Mouse (Mus musculus): ENCODE data around the gene Pnliprp2.

Gene Pnliprp2

DNA sequence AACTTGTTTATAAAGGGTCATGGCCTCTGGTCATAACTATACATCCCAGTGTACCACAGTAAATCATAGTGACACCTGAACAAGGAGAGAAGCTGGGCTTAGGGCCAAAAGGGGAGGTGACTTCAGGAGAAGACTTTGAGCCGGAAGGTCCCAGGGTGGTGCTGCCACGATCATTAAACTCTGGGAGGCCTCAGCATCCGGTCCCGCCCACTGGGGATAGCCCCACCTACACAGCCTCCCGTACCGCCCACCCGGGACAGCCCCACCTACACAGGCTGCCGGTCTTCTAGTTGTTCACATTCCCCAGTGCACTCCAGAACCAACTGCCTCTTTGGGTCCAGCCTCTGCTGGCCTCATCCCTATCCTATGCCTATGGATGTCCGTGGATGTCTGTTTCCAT, at the start of gene Pnliprp2:
TSS of gene Pnliprp2 (plus strand) at position 297 of the 400 bp plus-strand sequence.
- peak; percentile 4 to 6 for DNase-seq (ENCODE audit: low spot score in 2 of 2)

DNA sequence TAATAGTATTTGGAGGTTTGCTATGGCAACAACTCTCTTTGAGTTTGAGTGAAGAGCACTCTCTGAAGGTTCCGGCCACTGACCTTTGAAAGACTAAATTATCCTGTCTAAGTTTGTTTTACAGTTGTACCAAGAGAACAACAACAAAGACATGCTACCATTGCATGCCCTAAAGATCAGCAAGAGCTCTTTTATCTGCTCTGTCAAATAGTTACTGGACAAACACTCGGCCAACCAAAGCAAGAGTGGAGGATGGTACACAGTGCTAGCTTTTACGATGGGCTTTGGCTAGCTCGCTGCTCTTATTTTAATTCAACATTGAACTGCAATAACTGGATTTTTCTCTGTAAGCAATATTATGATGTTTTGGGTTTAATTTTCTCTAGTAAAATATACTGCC, 41.6 kb upstream of the Pnliprp2 start:
- no peak for DNase-seq (ENCODE audit: low spot score in 2 of 2)

DNA sequence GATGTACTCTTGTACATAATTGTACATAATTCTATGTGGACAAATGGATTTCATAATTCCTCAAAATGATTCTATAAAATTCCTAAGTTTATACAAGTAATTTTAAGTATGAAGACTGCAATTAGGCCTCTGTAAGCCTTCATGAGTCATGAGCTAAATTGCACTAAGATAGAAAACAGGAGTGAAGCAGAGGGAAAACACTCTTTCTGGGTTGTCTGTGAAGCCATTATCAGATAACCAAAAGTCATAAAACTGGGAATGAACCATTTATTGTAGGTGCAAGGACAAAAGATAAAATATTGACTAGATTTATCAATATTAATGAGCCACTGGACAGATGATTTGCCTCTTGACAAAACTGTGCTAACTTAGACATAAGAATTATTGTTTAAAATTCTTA, 39.1 kb upstream of the Pnliprp2 start:
- DNase-seq (ENCODE audit: low spot score in 2 of 2): no peak

DNA sequence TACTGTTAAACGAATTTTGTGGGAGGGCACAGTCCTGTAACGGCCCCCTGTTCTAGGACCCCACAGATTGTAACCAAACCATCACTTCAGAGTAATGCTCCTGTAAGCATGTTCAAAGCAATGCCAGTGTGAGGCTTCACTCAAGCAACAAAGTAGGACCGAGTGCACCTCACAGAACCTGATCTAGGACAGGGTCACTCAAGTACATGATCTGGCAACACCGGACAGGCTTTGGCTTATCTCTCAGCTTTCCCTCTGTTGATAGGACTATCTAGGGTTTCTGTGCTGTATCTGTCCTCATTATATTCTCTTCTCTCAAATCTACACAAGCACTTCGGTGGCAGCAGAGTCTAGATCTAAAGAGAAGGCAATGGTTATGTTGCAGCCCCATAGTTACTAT, 33.0 kb upstream of the Pnliprp2 start:
- no peak for DNase-seq (ENCODE audit: low spot score in 2 of 2)

DNA sequence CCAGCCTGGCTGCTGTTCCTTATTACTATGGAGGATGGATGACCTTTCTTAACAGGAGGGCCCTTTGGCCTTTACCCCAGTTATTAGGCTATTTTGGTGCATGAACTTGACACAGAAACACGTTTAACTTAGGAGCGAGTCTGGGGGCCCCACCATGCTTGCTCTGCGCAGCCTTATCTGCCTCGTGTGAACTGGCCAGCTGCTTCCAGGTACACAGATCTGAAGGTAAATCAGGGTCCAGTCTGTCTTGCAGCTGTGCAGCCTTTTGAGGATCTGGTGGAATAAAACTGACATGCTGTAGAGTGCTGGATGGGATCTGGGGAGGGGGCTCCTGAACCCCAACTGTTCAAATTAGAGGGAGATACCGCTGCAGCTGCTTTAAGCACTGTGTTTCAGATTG, 31.8 kb upstream of the Pnliprp2 start:
- DNase-seq (ENCODE audit: low spot score in 2 of 2): no peak

DNA sequence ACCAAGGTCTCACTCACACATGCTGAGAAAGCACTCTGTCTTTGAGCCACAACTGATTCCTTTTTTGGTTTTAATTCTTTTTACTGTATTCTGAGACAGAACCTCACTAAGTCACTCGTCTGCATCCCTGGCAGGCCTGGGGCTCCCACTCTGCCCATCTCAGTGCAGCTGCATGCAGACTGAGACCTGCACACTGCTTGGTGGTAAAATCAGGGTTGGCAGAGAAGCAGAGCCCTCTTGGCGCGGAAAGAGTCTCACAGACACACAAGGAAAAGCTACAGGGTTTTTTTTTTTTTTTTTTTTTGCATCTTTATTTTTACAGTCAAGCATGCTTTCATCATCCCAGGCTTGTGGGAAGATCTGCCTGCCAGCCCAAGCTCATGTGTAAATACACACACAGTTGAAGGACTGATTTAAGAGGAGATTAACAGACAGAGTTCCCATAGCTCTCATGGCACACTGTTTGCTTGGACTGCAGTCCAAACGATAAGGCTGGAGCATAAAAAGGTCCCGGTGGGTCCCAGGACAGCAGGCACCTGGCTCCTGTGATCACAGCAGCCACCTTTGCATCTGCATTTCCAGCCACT, 31.0 kb upstream of the Pnliprp2 start, which contains the start of gene Pnliprp1:
TSS of gene Pnliprp1 (plus strand) at position 443 of the 587 bp plus-strand sequence.
- no peak for DNase-seq (ENCODE audit: low spot score in 2 of 2)

DNA sequence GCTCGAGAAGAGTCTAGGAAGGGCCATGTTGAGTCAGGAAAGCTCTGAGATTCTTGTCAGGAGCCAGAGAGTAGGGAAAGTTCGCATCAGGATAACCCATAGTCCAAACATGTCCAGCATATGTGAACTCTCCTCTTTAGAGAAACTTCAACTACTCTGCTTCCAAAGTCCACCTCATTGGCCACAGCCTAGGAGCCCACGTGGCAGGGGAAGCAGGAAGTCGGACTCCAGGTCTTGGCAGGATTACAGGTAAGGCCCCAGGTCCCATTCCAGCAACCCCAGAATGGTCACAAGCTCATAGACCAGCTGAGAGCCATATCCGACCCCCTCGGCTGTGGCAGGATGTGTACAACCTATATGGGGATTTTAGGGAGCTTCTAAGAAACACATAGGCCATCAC, 26.3 kb upstream of the Pnliprp2 start:
- DNase-seq (ENCODE audit: low spot score in 2 of 2): no peak

DNA sequence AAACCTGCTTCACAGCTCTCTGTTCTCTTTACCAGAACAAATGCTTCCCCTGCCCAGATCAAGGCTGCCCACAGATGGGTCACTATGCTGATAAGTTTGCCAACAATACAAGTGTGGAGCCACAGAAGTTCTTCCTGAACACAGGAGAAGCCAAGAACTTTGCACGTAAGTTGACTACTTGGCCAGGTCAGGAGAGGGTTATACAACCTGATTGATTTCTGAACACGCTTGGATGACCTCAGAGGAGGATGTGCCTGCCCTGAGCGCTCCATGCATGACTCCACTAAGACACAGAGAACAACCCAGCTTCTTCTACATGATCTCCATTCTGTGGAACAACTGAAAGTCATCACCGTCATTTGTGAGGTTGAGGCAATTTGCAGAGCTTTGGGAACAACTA, 21.4 kb upstream of the Pnliprp2 start:
- no peak for DNase-seq (ENCODE audit: low spot score in 2 of 2)

DNA sequence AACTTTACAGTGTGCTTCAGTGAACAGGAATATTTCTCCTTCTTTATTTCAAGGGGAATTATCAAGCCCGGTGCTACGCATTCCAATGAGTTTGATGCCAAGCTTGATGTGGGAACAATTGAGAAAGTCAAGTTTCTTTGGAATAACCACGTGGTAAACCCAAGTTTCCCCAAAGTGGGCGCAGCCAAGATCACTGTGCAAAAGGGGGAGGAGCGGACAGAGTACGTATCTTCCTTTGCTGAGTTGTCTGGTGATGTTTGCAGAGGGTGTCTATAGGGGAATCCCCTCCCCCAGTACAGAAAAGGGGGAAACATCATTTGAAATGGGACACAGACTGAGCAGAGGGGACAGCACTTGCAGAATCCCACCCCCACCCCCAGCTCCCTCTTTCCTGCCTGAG, 18.5 kb upstream of the Pnliprp2 start:
- DNase-seq (ENCODE audit: low spot score in 2 of 2): no peak

DNA sequence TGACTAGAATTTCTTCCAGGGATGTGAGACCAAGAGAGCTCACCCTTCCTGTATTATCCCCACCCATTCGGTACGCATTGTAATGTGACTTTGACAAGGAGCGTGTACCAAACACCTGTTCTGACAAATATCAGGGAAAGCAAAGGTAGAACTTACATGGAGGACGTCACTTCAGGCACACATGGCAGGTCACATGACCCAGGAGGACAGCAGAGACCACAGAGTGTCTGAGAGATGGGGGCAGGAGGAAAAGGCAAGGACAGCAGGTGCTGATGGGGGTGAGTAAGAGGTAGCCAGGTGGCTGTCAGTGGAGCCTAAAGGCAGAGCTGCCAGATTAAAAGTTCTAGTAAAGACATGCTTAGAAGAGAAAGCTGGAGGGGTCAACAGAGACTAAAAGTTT, 16.8 kb upstream of the Pnliprp2 start:
- DNase-seq (ENCODE audit: low spot score in 2 of 2): no peak

DNA sequence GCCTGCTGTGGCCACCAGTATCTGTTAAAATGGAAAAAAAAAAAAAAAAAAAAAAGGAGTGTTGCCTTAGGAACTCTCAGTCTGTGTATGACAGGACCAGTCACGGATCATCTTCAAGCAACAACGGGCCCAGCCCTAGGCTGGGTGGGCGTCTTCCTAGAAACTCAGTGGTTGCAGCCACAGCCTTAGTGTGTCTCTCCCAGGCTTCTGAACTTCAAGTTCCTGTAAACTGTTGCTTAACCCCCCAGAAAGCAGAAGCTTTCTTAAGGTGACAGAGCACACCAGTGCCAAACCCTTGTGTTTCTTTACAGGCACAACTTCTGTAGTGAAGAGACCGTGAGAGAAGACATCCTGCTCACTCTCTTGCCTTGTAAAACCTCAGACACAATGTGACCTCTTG, 15.8 kb upstream of the Pnliprp2 start:
- no peak for DNase-seq (ENCODE audit: low spot score in 2 of 2)

DNA sequence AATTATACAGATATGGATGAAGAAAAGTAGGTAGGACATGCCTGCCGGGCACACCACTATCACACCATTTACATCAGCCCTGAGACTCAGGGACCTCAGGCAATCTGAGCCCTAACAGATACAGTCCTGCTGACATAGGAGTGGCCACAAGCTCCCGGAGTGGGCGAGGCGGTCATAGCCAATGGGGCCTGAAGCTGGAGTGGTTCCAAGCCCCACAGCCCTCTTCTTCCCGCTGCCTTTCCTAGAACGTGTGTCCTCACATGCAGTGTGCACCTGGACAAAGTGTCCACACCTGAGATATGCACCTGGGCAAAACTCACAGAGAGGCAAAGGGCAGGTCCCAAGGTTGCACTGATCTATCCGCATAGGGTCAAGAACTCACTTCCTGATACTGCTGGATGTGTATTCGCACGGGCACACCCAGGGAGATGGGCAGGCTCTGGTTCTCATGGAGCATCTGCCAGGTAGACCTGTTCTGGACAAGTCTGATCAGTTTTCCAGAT, 12.0 kb upstream of the Pnliprp2 start:
- DNase-seq (ENCODE audit: low spot score in 2 of 2): no peak

DNA sequence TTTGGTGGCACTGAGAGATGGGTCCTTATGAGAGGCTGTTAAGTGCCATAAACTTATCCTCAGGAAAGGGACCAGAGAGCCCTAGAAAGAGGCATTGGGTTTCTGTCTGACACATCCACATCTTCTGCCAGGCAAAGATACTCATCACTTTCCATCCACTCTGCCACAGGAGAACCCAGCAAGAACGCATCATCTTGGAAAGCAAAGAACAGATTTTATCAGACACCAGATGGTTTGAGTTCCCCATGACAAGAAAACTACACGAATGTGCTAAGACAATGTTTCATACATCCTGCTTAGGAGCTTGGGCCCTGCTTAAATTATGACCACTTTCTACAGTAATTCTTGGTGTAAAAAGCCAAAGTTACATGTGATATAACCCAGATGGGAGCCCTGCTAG, 8.7 kb upstream of the Pnliprp2 start:
- DNase-seq (ENCODE audit: low spot score in 2 of 2): no peak

DNA sequence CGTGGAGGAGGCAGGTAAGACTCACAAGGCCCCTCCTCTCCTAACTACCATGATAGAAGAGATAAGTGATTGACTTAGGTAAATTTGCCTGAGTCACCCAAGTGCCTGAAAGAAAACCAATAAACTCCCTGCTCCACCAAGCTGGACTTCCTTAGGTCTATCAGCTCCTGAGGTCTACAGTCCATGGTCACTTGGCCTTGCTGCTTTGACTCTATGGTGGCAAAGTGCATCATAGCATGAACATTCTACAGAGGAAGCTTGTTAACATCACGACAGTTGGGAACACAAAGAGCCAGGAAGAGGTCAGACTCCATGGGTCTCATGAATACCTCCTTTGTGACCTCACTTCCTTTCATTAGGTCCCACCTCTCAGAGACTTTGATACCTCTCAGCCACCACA, 8.0 kb upstream of the Pnliprp2 start:
- no peak for DNase-seq (ENCODE audit: low spot score in 2 of 2)

DNA sequence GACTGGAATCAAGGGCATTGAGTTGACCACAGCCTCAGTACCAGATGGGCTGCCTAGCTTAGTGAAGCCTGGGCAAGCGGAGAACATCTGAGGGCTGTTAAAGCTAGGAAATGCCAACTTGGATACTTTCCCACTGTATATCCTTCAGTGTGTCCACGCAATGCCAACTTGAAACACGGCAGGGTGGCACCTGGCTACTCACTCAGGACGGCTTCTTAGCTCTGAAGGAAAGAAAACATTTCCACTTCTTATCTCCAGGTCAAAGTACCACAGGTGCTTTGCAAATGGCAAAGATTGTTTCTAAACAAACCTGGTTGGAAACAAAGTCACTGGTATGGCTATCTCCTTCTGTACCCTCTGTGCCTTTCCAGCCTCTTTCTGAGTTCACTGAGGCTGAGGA, 648 bp upstream of the Pnliprp2 start:
- no peak for DNase-seq (ENCODE audit: low spot score in 2 of 2)

DNA sequence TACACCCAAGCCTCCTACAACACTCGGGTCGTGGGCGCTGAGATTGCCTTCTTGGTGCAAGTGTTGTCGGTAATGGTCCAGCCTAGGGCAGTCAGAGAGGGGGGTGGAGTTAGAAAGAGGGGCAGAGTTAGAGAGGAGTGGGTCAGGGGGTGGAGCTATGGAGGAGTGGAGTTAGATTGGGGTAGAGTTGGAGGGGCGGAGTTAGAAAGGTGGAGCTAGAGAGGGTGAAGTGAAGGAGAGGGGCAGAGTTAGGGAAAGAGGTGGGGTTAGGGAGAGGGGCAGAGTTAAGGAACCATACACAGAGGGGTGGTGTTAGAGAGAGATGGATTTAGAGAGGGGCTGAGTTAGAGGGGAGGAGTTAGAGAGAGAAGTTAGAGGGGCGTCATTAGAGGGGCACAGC, 2.8 kb downstream of the Pnliprp2 start:
- no peak for DNase-seq (ENCODE audit: low spot score in 2 of 2)

DNA sequence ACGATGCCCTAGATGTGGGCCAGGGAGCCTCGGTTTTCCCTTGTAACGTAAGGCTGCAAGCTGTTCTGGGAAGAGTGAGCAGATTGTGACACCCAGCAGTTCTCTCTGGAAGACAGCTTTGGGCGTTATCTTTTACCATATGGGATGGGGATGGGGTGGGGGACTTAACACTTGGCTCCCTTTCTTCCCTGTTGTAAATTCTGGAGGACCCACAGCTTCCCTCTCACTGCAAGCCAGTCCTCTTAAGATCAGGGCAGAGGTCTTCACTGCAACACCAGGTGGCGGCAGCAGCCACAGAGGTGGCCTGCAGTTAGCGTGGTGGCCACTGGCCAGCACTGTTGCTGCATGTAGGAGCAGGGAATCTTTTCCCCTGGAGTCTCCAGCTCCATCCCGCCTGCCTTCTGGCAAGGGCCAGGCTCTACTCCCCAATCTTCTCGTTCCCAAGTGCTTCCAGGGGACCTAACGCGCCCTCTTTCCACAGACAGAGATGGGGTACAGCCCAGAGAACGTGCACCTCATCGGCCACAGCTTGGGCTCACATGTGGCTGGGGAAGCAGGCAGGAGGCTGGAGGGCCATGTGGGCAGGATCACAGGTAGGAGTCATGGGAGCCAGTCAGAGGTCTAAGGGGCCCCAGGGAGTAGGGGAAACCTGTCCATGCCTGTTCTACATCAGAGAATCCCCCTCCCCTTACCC, 3.5 kb downstream of the Pnliprp2 start:
- peak; percentile 37 to 63 for DNase-seq (ENCODE audit: low spot score in 2 of 2)

DNA sequence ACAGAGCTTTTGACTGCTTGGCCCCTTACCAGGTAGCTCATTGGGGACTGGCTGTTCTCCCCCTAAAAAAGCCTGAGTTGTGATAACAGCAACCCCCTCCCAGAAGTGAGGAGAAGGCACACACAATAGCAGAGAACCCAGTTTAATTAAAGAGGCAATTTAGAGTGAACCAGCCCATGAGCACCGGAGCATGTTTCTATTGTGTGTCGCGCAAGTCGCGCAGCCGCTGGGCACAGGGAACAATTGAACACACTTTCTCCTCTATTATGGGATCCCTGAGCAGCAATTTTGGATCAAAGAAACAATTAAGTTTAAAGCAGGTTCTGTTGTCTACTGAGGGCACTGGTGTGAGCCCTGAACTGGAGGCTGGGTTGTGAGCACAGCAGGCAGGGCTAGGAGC, 7.8 kb downstream of the Pnliprp2 start:
- DNase-seq (ENCODE audit: low spot score in 2 of 2): no peak

DNA sequence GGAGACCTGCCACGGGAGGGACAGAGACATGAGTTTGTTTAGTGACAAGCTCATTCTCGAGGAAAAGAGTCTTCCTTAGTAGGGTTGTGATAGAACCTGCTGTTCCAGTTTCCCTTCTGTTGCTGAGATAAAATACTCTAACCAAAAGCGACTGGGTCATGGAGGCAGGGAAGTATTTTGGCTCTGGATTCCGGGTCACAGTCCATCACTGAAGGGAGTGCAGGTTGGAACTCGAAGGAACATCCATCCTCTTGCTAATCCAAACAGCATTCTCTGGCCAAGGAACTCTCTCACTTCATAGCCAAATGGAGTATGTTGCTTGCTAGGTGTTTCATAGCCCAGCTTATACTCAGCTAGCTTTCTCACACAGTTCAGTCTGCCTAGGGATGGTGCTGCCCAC, 16.9 kb downstream of the Pnliprp2 start:
- DNase-seq (ENCODE audit: low spot score in 2 of 2): no peak

DNA sequence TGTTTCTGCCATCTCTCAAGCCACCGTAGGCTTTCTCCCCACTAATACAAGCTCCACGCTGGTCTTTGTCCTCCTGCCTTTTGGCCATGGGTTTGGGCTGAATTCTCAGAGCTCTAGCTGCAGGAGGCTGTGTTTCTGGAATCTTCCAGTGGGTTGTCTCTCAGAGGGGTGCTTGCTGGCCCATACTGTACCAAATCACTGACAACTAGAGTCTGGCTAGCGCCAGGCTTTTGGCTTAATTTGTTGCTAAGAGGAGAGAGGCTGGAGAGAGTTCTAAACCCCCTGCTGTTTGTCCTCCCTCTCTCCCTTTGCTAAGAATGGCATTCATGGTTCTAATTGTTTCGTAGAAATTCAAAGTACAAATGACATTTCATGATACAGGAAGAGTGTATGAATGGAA, 22.0 kb downstream of the Pnliprp2 start:
- DNase-seq (ENCODE audit: low spot score in 2 of 2): no peak

DNA sequence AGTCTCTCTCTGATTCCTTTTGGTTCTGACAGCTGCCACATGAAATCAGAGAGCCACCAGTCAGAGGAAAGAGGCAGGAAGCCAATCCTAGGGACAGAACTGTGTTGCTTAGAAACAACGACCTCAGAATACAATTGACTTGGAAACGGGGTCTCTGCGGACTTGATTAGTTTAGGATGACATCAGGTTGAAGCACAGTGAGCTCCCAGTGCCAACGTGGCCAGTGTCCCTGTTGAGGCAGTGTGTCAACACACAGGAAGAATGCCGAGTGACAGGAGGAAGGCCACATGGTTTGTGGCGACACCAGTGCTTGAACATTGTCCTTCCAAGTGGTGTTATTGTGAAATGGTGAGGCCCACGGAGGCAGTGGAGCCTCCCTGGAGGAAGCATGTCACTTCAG, 24.4 kb downstream of the Pnliprp2 start:
- no peak for DNase-seq (ENCODE audit: low spot score in 2 of 2)

DNA sequence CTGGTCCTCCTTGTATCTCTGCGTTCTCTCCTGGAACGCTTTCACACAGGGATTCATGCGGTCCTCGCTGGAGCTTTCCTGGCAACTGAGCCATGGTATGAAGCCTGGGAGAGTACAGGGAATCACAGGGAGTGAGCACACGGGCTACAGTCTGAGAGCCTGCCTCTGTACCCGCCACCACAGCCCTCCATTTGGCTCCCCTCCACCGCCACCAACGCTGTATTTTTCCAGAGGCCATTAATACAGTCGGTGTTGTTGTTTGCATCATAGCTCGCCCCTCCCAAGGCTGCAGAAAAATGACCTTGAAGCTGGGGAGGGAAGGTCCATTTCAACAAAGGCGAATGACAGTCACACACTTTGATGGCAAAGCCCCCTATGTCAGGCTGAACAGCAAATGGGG, 29.7 kb downstream of the Pnliprp2 start:
- DNase-seq (ENCODE audit: low spot score in 2 of 2): no peak

DNA sequence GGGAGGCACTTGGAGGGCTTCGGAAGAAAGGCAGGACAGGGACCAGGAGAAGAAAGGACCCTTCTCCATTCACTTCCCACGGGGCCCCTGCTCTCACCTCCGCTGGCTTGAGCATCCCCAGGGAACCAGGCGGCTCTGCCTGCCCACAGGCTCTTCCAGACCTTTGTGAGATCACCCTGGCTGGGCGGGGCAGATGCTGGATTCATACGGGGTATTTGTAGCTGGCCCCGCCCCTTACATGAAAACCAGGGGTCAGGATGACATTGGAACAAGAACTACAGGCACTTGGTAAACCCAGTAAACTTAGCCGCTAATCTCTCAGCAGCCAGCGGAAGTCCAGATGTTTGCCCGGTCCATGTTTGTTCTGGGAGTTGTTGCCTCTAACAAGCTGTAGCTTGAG, 34.8 kb downstream of the Pnliprp2 start, which contains the start of gene 1700019N19Rik:
TSS of gene 1700019N19Rik (minus strand) at position 178 of the 400 bp plus-strand sequence.
- peak; percentile 10 to 15 for DNase-seq (ENCODE audit: low spot score in 2 of 2)
